Mouse (Mus musculus) kidney, embryonic 14.5 days (tissue): ENCODE data around the gene Spata13. TPM values are rescaled to one million over a fixed set of nuclear protein-coding genes. Genes with fewer than 3 reads are reported as not detected.
A peak's percentile ranks its signal among the peaks of the same experiment; 100 is the strongest.

Experiments used
- ATAC-seq: fragments of 200-750 bp; cut with Nextera tagmentation; 2 replicates; pipeline ENCODE4 v1.8.0; 2017; ENCODE audit warnings: moderate number of reproducible peaks, mild to moderate bottlenecking, moderate TSS enrichment, moderate library complexity; ENCODE audit not compliant: low FRiP score, low TSS enrichment
- H3K27ac ChIP-seq: fragments of 300-500 bp; sonication (generic); 2 replicates; pipeline ENCODE4 v1.5.1; 2014; ENCODE audit warnings: low read depth, mild to moderate bottlenecking, low read length, moderate library complexity, mixed read lengths
- H3K27me3 ChIP-seq: fragments of 300-500 bp; sonication (generic); 2 replicates; pipeline ENCODE4 v1.6.1; 2014; ENCODE audit warnings: mild to moderate bottlenecking, low read length; ENCODE audit not compliant: control insufficient read depth, insufficient read depth
- H3K36me3 ChIP-seq: fragments of 300-500 bp; sonication (generic); 2 replicates; pipeline ENCODE4 v1.6.1; 2014; ENCODE audit warnings: low read length, mixed read lengths; ENCODE audit not compliant: control insufficient read depth, insufficient read depth
- H3K4me1 ChIP-seq: fragments of 300-500 bp; sonication (generic); 2 replicates; pipeline ENCODE4 v1.6.1; 2014; ENCODE audit warnings: low read length, mixed read lengths; ENCODE audit not compliant: control insufficient read depth, insufficient read depth
- H3K4me2 ChIP-seq: fragments of 300-500 bp; sonication (generic); replicated peaks from 2 replicates; pipeline ENCODE4 v1.6.1; 2014; ENCODE audit warnings: low read depth, mild to moderate bottlenecking, low read length
- H3K4me3 ChIP-seq: fragments of 300-500 bp; sonication (generic); 2 replicates; pipeline ENCODE4 v1.5.1; 2014; ENCODE audit warnings: mild to moderate bottlenecking, low read length
- H3K9ac ChIP-seq: fragments of 300-500 bp; sonication (generic); 2 replicates; pipeline ENCODE4 v1.6.1; 2014; ENCODE audit warnings: low read depth, mild to moderate bottlenecking, low read length, moderate library complexity
- H3K9me3 ChIP-seq: fragments of 300-500 bp; sonication (generic); 2 replicates; pipeline ENCODE4 v1.6.1; 2016; ENCODE audit warnings: low read length; ENCODE audit not compliant: control insufficient read depth
- WGBS: fragments of 180-500 bp; shearing (Covaris S2); extraction: QIAGEN DNeasy Blood & Tissue Kit; methylation state at CpG from one replicate; pipeline ENCODE4 v1.1.7; 2014; 5-methylcytosine and 5-hydroxymethylcytosine counted together
- polyA plus RNA-seq: library from polyadenylated mRNA; unstranded; fragments of >200 nt; fragmentation: Nextera tagmentation; extraction: Ambion mirVana; gene quantifications from 2 replicates; pipeline ENCODE4 v1.2.1, GENCODE M21; 2014

Spata13 gene
- polyA plus RNA-seq, 1 experiment from 2014 or later = 65.7 TPM

GRCm38 (mm10) chr14:60747154-60747870 is 113.5 kb downstream of the Spata13 start:
- no peak overlapping the region for H3K4me2 ChIP-seq
- H3K9me3 ChIP-seq = no peaks in the 10 kb centered on the region
- H3K36me3 ChIP-seq = peaks cover 41% of the 10 kb centered on the region
- WGBS = 93% methylated on average over 21 of the region's 21 CpGs
- H3K27me3 ChIP-seq = no peaks in the 10 kb centered on the region
- ATAC-seq = no peak
- no peak overlapping the region for H3K4me3 ChIP-seq
- H3K4me1 ChIP-seq = no peaks in the 10 kb centered on the region; the same call in 1 of the 2 replicates
- no peak overlapping the region for H3K9ac ChIP-seq
- no peak overlapping the region for H3K27ac ChIP-seq

- Histone ChIP-seq H3K4me1 (no peaks in the 10 kb centered on the region; the same call in 1 of the 2 replicates), H3K27me3 (no peaks in the 10 kb centered on the region), H3K4me2 (no peak overlapping the region), H3K36me3 (peaks cover 56% of the 10 kb centered on the region), H3K4me3 (no peak overlapping the region), H3K9ac (no peak overlapping the region), H3K9me3 (no peaks in the 10 kb centered on the region), H3K27ac (no peak overlapping the region)
- no peak for ATAC-seq
- 83% methylated on average over 12 of the region's 12 CpGs for WGBS
Observed at GRCm38 (mm10) chr14:60749880-60750279, 116.1 kb downstream of the Spata13 start.

- WGBS = 90% methylated on average over 16 of the region's 16 CpGs
- Histone ChIP-seq H3K4me2 (no peak overlapping the region), H3K9ac (no peak overlapping the region), H3K4me1 (no peaks in the 10 kb centered on the region), H3K27me3 (no peaks in the 10 kb centered on the region), H3K9me3 (no peaks in the 10 kb centered on the region), H3K27ac (no peak overlapping the region), H3K4me3 (no peak overlapping the region), H3K36me3 (peaks cover 56% of the 10 kb centered on the region)
- ATAC-seq = no peak
Observed at GRCm38 (mm10) chr14:60751581-60751980, 117.8 kb downstream of the Spata13 start.

- no peak overlapping the region for H3K4me2 ChIP-seq
- peaks cover 59% of the 10 kb centered on the region for H3K36me3 ChIP-seq
- 88% methylated on average over 14 of the region's 14 CpGs for WGBS
- no peaks in the 10 kb centered on the region for H3K27me3 ChIP-seq
- no peaks in the 10 kb centered on the region for H3K4me1 ChIP-seq
- H3K27ac ChIP-seq = no peak overlapping the region
- H3K9me3 ChIP-seq = no peaks in the 10 kb centered on the region
- H3K9ac ChIP-seq = no peak overlapping the region
- no peak for ATAC-seq
- H3K4me3 ChIP-seq = no peak overlapping the region
Observed at GRCm38 (mm10) chr14:60752892-60753800, 119.3 kb downstream of the Spata13 start.

- ATAC-seq = no peak
Observed at GRCm38 (mm10) chr14:60753801-60754126, 120.0 kb downstream of the Spata13 start.

GRCm38 (mm10) chr14:60754656-60755055 is 120.9 kb downstream of the Spata13 start:
- H3K4me2 ChIP-seq = no peak overlapping the region
- WGBS = 93% methylated on average over 5 of the region's 5 CpGs
- no peak overlapping the region for H3K9ac ChIP-seq
- H3K27me3 ChIP-seq = no peaks in the 10 kb centered on the region
- peaks cover 60% of the 10 kb centered on the region for H3K36me3 ChIP-seq
- ATAC-seq = no peak
- H3K4me3 ChIP-seq = no peak overlapping the region
- H3K27ac ChIP-seq = no peak overlapping the region
- H3K4me1 ChIP-seq = no peaks in the 10 kb centered on the region
- no peaks in the 10 kb centered on the region for H3K9me3 ChIP-seq

More at GRCm38 (mm10) chr14:60753801-60754126, 120.0 kb downstream of the Spata13 start:
- H3K4me3 ChIP-seq = no peak overlapping the region
- no peak overlapping the region for H3K4me2 ChIP-seq
- H3K27ac ChIP-seq = no peak overlapping the region
- peaks cover 60% of the 10 kb centered on the region for H3K36me3 ChIP-seq
- H3K9me3 ChIP-seq = no peaks in the 10 kb centered on the region
- no peaks in the 10 kb centered on the region for H3K27me3 ChIP-seq
- no peaks in the 10 kb centered on the region for H3K4me1 ChIP-seq
- WGBS = 98% methylated on average over 10 of the region's 10 CpGs
- H3K9ac ChIP-seq = no peak overlapping the region

- H3K36me3 ChIP-seq = peaks cover 53% of the 10 kb centered on the region
- no peaks in the 10 kb centered on the region for H3K4me1 ChIP-seq
- H3K27me3 ChIP-seq = no peaks in the 10 kb centered on the region
- H3K4me3 ChIP-seq = no peak overlapping the region
- H3K4me2 ChIP-seq = no peak overlapping the region
- H3K9me3 ChIP-seq = no peaks in the 10 kb centered on the region
- H3K9ac ChIP-seq = no peak overlapping the region
- ATAC-seq = 0 out of 2 replicates have a peak, but pooled peaks have one; percentile 24
- no peak overlapping the region for H3K27ac ChIP-seq
- 81% methylated on average over 15 of the region's 15 CpGs for WGBS
Observed at GRCm38 (mm10) chr14:60756271-60756670, 122.5 kb downstream of the Spata13 start.

- H3K4me3 ChIP-seq = no peak overlapping the region
- no peaks in the 10 kb centered on the region for H3K4me1 ChIP-seq
- 97% methylated on average over 8 of the region's 8 CpGs for WGBS
- no peak for ATAC-seq
- H3K9ac ChIP-seq = no peak overlapping the region
- H3K36me3 ChIP-seq = peaks cover 57% of the 10 kb centered on the region
- H3K4me2 ChIP-seq = no peak overlapping the region
- H3K27ac ChIP-seq = no peak overlapping the region
- no peaks in the 10 kb centered on the region for H3K9me3 ChIP-seq
- no peaks in the 10 kb centered on the region for H3K27me3 ChIP-seq
Observed at GRCm38 (mm10) chr14:60757265-60757664, 123.5 kb downstream of the Spata13 start.

- no peak overlapping the region for H3K9ac ChIP-seq
- WGBS = 93% methylated on average over 7 of the region's 7 CpGs
- H3K27me3 ChIP-seq = no peaks in the 10 kb centered on the region
- no peak overlapping the region for H3K4me2 ChIP-seq
- H3K36me3 ChIP-seq = peaks cover 57% of the 10 kb centered on the region
- no peak overlapping the region for H3K4me3 ChIP-seq
- H3K4me1 ChIP-seq = no peaks in the 10 kb centered on the region
- H3K9me3 ChIP-seq = no peaks in the 10 kb centered on the region
- ATAC-seq = no peak
- H3K27ac ChIP-seq = no peak overlapping the region
Observed at GRCm38 (mm10) chr14:60757722-60758121, 123.9 kb downstream of the Spata13 start.
